Mouse (Mus musculus): ENCODE data around the gene Gzmn.
"Not testable (repeated sequence)": the region's sequence is repeated elsewhere in the genome, so short reads cannot be mapped to it uniquely, and the experiment has no call there.

Gene Gzmn

DNA sequence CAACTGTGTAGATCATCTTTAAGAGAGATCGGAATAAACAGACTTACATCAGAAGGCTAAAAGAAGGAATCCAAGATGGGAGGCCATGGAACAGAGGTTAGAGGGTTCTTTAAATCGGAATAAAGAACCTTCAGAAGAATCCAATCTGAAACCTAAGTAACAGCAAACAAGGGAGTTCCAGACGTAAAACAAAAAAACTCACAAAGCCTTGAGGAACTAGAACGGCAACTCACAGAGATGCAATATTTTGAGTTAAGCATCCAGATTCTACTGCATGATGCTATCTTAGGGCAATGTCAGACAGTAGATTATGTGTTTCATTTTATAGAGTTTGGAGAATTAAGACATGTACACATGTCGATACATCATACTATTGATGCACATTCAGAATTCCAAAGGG lies at the start of gene Gzmn:
Gzmn (minus strand) TSS at position 101 of the 400 bp plus-strand sequence.
- no peak for DNase-seq (ENCODE audit: low read depth, low spot score)

DNA sequence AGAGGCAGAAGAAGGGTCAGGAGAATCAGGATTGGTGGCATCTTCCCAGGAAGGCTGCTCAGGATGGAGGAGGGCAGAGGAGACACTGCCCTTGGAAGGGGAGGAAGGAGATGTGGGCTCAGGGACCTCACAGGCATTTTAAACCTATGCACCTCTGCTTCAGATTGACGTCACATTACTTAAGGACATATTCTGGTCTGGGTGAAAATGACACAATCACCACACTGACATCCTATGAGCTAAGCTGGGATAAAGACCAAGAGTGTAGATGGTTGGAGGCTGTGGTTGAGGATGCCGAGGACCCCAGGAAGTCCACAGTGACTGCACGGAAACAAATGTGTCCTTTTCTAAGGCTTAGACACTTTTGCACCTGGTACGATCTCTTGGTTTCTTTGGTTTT lies 36.9 kb upstream of the Gzmn start, which contains the start of gene Gzmf:
Gzmf (minus strand) TSS at position 101 of the 400 bp plus-strand sequence.
- DNase-seq (ENCODE audit: low read depth, low spot score) = no peak

DNA sequence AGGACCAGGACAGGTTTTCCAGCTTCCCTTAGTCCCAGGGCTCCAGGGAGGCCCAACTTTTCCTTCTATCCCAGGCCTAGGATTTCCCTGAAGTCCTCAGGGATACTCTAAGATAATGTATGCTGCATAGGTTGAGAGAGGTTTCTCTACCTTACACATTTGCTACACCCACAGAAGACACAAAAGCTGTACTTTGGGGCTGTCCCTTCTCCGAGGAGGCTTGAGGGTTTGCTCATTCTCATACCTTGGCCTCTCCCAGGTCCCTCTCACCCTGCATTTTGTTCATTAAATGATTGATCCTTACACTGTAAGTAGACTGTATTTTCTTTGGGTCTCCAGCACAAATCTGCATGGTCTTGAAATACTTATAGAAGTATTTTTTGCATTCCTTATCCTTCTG lies 31.2 kb upstream of the Gzmn start:
- no peak for DNase-seq (ENCODE audit: low read depth, low spot score)

DNA sequence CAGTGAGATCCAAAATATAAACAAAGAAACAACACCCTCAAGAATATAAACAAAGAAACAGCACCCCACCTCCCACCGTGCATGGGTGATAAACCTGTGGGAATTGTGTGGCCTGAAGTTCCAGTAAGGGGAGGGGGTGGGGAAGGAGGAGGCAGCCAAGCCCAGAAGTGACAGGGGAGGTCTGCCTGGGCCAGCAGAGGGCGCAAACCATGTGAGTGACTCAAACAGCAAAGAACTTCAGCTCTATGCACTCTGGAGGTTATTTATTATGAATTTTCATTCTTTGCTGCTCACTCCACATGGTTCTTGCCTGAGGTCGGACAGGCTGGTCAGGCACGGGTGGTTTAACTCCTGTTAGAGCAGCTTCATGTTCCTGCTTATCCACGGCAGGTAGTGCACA lies 30.6 kb upstream of the Gzmn start:
- peak; percentile 77 for DNase-seq (ENCODE audit: low read depth, low spot score)

DNA sequence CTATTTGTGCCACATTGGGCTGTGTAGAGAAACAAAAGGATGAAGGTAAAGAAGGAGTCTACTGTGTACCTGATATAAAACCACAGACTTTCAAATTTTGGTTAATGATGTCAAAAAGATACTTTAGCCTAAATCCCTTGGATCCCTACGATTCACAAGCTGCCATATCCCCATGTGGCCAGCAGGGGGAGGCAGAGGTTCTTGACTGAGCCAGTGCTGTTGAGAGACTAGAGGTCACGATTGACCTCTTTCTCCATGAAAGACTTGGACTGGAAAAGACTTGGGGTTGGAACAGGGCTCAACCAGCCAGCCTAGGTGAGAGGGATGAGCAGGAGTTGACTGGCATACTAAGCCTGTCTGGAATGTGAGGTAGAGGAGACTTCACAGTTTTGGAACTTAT lies 29.6 kb upstream of the Gzmn start:
- DNase-seq (ENCODE audit: low read depth, low spot score) = peak; percentile 78

DNA sequence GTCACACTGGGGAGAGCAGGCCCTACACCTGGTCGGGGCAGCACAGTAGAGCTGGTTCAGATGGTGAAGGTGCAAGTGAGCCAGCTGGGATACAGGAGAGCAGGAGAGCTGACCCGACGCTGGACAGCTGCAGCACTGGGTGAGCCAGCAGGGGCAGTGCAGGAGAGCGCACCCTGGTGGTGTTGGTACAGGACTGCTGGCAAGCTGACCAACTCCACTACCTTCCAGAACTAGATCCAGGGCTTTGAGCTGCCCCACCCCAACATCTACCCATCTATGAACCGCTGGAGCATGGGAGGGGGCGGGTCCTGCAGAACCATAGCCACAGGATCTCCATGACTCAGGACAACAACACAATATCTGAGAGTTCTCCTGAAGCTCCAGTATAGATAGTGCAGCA lies 12.5 kb upstream of the Gzmn start:
- DNase-seq (ENCODE audit: low read depth, low spot score) = peak; percentile 21

DNA sequence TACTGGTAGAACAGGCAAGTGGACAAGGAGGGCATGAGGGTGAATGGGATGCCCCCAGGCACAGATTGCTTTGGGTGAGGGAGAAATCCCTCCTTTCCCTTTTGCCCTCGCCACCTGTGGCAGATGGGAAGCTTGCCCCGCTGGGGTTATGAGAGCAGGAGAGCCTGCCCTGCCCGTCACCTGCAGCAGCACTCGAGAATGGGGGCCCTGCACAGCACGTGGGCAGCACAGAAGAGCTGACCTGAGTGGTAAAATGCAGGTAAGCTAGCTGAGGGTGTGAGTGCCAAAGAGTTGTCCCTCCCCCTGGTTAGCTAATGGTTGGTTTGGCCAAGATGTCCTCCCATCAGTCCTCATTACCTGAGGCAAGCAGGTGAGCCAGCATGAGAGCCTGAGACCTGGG lies 12.1 kb upstream of the Gzmn start:
- DNase-seq (ENCODE audit: low read depth, low spot score) = no peak

DNA sequence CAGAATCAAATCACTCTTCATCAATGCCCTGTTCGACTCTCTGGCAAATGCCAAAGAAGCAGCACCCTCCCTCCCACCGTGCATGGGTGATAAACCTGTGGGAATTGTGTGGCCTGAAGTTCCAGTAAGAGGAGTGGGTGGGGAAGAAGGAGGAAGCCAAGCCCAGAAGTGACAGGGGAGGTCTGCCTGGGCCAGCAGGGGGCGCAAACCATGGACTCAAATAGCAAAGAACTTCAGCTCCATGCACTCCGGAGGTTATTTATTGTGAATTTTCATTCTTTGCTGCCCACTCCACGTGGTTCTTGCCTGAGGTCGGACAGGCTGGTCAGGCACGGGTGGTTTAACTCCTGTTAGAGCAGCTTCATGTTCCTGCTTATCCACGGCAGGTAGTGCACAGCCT lies 3.3 kb upstream of the Gzmn start:
- peak; percentile 82 for DNase-seq (ENCODE audit: low read depth, low spot score)

DNA sequence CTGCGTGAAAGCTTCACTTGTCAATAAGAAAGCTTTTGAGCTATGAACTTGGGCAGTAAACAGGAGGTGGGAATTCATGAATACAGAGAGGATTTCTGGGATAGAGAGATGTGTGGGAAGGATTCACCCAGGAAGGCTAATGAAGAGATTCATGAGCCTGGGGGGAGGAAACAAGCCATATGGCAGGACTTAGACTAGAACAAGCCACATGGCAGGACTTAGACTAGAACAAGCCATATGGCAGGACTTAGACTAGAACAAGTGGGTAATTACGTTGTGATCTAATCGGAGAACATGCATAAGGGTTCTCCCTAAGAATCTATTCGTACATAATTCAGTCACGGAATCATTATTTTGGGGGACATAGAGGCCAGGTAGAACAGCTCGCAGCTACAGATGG lies 1.0 kb downstream of the Gzmn start:
- no peak for DNase-seq (ENCODE audit: low read depth, low spot score)

DNA sequence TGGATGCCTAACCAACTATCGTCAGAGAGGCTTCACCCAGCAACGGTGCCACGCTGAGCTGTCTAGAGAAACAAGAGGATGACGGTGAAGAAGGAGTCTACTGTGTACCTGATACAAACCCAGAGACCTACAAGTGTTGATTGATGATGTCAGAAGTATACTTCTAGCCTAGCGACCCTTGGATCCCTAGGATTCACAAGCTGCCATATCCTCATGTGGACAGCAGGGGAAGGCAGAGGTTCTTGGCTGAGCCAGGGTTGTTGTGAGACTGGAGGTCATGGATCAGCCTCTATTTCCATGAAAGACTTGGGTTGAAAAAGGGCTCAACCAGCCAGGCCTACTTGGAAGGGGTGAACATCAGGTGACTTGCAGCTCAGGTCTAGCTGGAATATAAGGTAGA lies 1.7 kb downstream of the Gzmn start:
- DNase-seq (ENCODE audit: low read depth, low spot score) = no peak

DNA sequence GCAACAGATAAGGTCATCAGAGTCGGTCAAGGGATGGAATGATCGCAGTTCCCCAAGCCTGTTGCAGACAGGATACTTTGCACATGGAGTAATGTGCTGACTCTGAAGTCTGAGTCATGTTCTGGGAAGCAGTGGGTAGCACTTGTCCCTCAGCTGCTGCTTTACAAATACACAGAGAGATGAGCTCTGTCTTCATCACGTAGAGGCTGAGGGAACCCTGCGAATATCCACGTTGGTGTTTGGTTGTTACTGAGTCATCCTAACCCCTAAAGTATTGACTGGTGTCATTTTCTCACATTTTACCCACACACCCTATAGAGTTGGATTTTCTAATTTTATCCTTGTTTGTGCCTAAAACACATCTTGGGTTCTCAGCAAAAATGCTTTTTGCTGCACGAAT lies 6.4 kb downstream of the Gzmn start:
- no peak for DNase-seq (ENCODE audit: low read depth, low spot score)

DNA sequence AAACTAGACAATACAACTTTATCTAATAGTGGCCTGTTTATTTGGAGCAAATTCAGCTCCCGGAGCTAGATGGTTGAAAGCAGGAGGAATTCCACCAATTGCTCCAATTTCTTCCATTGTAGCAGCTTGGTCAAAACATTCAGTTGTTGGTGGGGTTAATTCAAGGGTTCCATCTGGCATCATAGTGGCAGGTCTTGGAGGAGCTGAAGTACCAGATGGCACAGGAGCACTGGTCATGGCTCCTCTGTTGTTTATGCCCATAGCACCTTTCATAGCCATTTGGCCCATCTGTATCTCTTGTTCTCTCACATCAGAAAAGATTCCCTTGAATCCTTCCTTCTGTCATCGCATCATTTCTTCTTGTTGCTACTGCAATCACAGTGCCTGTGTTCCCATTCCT lies 12.3 kb downstream of the Gzmn start:
- DNase-seq (ENCODE audit: low read depth, low spot score) = no peak

DNA sequence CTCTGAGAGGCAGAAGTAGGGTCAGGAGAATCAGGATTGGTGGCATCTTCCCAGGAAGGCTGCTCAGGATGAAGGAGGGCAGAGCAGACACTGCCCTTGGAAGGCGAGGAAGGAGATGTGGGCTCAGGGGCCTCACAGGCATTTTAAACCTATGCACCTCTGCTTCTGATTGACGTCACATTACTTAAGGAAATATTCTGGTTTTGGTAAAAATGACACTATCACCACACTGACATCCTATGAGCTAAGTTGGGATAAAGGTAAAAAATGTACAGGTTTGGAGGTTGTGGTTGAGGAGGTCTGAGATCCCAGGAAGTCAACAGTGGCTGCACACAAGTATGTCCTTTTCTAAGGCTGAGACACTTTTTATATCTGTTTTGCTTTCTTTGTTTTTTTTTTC lies 14.9 kb downstream of the Gzmn start, which contains the start of gene Gzmg:
Gzmg (minus strand) TSS at position 101 of the 400 bp plus-strand sequence.
- DNase-seq (ENCODE audit: low read depth, low spot score) = not testable (repeated sequence)

DNA sequence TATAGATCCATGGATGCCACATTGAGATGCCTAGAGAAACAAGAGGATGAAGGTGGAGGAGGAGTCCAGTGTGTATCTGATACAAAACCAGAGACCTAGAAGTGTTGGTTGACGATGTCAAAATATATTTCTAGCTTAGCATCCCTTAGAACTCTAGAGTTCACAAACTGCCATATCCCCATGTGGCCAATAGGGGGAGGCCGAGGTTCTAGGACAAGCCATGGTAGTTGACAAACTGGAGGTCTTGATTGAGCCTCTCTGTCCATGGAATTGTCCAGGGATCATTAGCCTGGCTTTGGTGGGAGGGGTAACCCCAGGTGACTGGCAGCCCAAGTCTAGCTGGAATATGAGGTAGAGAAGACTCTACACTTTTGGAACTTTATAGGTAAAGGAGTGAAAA lies 19.1 kb downstream of the Gzmn start:
- peak; percentile 28 for DNase-seq (ENCODE audit: low read depth, low spot score)

DNA sequence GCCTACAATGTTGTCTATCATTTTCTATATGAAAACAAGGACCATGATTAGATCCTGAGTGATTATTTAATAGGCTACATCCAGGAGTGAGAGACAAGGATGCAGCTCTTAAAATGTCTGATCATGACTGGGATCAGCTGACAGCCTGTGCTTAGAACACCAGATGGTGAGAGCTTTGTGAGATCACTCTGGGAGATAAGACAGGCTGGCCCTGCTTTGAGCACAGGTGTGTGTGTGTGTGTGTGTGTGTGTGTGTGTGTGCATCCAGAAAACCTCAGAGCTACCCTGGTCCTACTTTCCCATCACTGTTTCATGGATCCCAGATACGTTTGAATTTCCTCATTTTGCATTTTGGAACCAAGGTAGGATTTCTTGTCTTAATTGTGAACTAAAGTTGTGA lies 40.7 kb downstream of the Gzmn start:
- not testable (repeated sequence) for DNase-seq (ENCODE audit: low read depth, low spot score)

DNA sequence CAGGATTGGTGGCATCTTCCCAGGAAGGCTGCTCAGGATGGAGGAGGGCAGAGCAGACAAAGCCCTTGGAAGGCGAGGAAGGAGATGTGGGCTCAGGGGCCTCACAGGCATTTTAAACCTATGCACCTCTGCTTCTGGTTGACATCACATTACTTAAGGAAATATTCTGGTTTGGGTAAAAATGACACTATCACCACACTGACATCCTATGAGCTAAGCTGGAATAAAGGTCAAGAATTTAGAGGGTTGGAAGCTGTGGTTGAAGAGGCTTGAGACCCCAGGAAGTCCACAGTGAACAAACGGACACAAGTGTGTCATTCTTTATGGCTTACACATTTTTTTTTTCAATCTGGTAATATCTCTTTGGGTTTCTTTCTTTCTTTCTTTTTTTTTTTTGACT lies 41.9 kb downstream of the Gzmn start, which contains the start of gene Gzmd:
Gzmd (minus strand) TSS at position 101 of the 400 bp plus-strand sequence.
- not testable (repeated sequence) for DNase-seq (ENCODE audit: low read depth, low spot score)

DNA sequence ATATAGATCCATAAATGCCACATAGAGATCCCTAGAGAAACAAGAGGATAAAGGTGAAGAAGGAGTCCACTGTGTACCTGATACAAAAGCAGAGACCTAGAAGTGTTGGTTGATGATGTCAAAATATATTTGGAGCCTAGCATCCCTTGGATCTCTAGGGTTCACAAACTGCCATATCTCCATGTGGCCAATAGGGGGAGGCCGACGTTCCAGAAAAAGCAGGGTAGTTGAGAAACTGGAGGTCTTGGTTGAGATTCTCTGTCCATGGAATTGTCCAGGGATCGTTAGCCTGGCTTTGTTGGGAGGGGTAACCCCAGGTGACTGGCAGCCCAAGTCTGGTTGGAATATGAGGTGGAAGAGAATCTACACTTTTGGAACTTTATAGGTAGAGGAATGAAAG lies 46.1 kb downstream of the Gzmn start:
- DNase-seq (ENCODE audit: low read depth, low spot score) = peak; percentile 33

DNA sequence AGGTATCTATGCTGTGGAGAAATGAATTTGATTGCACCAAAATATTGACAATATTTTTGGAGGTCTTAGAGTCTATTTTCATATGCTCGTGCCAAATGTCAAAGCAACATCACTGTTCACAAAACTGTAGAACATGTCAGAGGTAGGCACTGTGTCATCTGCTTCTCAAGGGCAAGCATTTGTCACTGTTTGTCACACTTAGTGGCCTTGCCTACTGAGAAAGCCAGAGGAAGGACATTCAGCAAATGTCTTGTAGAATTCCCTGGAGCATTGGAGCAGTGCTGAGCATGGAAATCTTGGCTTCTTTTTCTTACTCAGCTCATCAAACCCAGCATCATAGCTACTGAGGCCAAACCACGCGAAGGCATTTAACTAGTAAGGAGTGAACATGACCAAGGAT lies 50.9 kb downstream of the Gzmn start:
- no peak for DNase-seq (ENCODE audit: low read depth, low spot score)

DNA sequence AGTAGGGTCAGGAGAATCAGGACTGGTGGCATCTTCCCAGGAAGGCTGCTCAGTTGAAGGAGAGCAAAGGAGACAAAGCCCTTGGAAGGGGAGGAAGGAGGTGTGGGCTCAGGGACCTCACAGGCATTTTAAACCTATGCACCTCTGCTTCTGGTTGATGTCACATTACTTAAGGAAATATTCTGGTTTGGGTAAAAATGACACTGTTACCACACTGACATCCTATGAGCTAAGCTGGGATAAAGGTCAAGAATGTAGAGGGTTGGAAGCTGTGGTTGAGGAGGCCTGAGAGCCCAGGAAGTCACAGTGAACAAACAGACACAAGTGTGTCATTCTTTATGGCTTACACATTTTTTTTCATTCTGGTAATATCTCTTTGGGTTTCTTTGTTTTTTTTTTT lies 53.9 kb downstream of the Gzmn start, which contains the start of gene Gzme:
Gzme (minus strand) TSS at position 101 of the 400 bp plus-strand sequence.
- no peak for DNase-seq (ENCODE audit: low read depth, low spot score)
